Mouse (Mus musculus): ENCODE data around the gene Cisd2.

- TF ChIP-seq CTCF (IDR thresholded peaks at IDR 0.05; ENCODE audit: low read depth), result no peak
- TF ChIP-seq EP300 (IDR thresholded peaks at IDR 0.05; ENCODE audit: low read depth), result no peak
Measured at GRCm38 (mm10) chr3:135438913-135439531, 15.3 kb upstream of the Cisd2 start.
